Mouse (Mus musculus): ENCODE measurements around the gene Tsga8.

Tsga8 gene

GRCm38 (mm10) chrX:83487598-83487997 lies at the start of gene Tsga8:
Gene Tsga8 (minus strand): TSS chrX:83487924.
- no peak for DNase-seq (ENCODE audit: low spot score in 2 of 2)

Data from spleen, postnatal 36 days (tissue).